Mouse (Mus musculus): ENCODE results near the gene Tubg1. TPM values are rescaled to one million over a fixed set of nuclear protein-coding genes. Genes with fewer than 3 reads are reported as not detected.

Gene Tubg1
- total and polyA plus RNA-seq, 3 experiments: 17.2 to 23.6 (median 22.7) TPM

GRCm38 (mm10) chr11:101162772-101163171, 43.0 kb downstream of the Tubg1 start:
- peak; percentile 78 to 89 for DNase-seq
- 36% methylated on average over 5 of the region's 5 CpGs for WGBS
- Histone ChIP-seq H3K9ac (ENCODE audit: low read depth, low read length) (no peak overlapping the region), H3K79me2 (replicated peaks; ENCODE audit: control insufficient read depth, insufficient read depth, low read length) (no peaks in the 10 kb centered on the region), H3K4me3 (no peak overlapping the region), H3K36me3 (ENCODE audit: control insufficient read depth, insufficient read depth, low read length) (peaks cover 10% of the 10 kb centered on the region), H3K4me1 (ENCODE audit: control insufficient read depth, insufficient read depth, low read length) (peaks cover 9% of the 10 kb centered on the region), H3K27me3 (ENCODE audit: control insufficient read depth, insufficient read depth, low read length) (no peaks in the 10 kb centered on the region), H3K27ac (peak overlapping the region; percentile 79)
- intact Hi-C loops (cut with DNase I): no loop called here
- TF ChIP-seq EP300 (IDR thresholded peaks at IDR 0.05; ENCODE audit: insufficient read depth, low read depth, low read length) (0 out of 2 replicates have a peak, but pooled peaks have one; percentile 49), POLR2A (IDR thresholded peaks at IDR 0.05; ENCODE audit: insufficient read depth, low read depth, low read length) (peak; percentile 6; the same call in 1 of the 2 replicates), CTCF (IDR thresholded peaks at IDR 0.05) (no peak)

GRCm38 (mm10) chr11:101163476-101164350, 44.0 kb downstream of the Tubg1 start:
- WGBS: 78% methylated on average over 49 of the region's 49 CpGs
- Histone ChIP-seq H3K4me3 (no peak overlapping the region), H3K27ac (peak overlapping the region; percentile 79), H3K79me2 (replicated peaks; ENCODE audit: control insufficient read depth, insufficient read depth, low read length) (no peaks in the 10 kb centered on the region), H3K36me3 (ENCODE audit: control insufficient read depth, insufficient read depth, low read length) (peaks cover 10% of the 10 kb centered on the region), H3K27me3 (ENCODE audit: control insufficient read depth, insufficient read depth, low read length) (no peaks in the 10 kb centered on the region), H3K4me1 (ENCODE audit: control insufficient read depth, insufficient read depth, low read length) (peaks cover 11% of the 10 kb centered on the region), H3K9ac (ENCODE audit: low read depth, low read length) (no peak overlapping the region)
- TF ChIP-seq CTCF (IDR thresholded peaks at IDR 0.05) (no peak), POLR2A (IDR thresholded peaks at IDR 0.05; ENCODE audit: insufficient read depth, low read depth, low read length) (no peak), EP300 (IDR thresholded peaks at IDR 0.05; ENCODE audit: insufficient read depth, low read depth, low read length) (no peak)
- intact Hi-C loops (cut with DNase I): no loop called here
- DNase-seq: peak in 1 of 2 experiments; percentile 18

DNA sequence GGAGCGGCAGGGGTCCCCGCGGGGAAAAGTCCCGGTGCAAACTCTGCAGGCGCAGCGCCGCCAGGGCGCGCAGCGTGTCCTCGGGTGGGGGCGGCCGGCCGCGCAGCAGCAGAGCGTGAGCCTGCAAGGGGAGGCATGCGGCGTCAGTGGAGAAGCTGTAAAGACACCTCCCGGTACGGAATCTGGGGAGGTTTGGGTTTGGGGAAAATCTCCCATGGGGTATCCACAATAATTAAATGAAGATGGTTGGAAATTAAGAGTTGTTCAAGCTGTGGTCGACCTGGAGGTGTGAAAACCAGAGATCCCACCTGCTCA, 44.6 kb downstream of the Tubg1 start:
- Histone ChIP-seq H3K9ac (ENCODE audit: low read depth, low read length) (no peak overlapping the region), H3K79me2 (replicated peaks; ENCODE audit: control insufficient read depth, insufficient read depth, low read length) (no peaks in the 10 kb centered on the region), H3K27me3 (ENCODE audit: control insufficient read depth, insufficient read depth, low read length) (no peaks in the 10 kb centered on the region), H3K4me1 (ENCODE audit: control insufficient read depth, insufficient read depth, low read length) (peaks cover 11% of the 10 kb centered on the region), H3K27ac (no peak overlapping the region), H3K4me3 (no peak overlapping the region), H3K36me3 (ENCODE audit: control insufficient read depth, insufficient read depth, low read length) (peaks cover 12% of the 10 kb centered on the region)
- DNase-seq: peak in 1 of 2 experiments; percentile 6
- intact Hi-C loops (cut with DNase I): no loop called here
- TF ChIP-seq POLR2A (IDR thresholded peaks at IDR 0.05; ENCODE audit: insufficient read depth, low read depth, low read length): no peak
- no peak for TF ChIP-seq CTCF (IDR thresholded peaks at IDR 0.05)
- TF ChIP-seq EP300 (IDR thresholded peaks at IDR 0.05; ENCODE audit: insufficient read depth, low read depth, low read length): no peak
- WGBS: 81% methylated on average over 21 of the region's 21 CpGs

GRCm38 (mm10) chr11:101164677-101165580, 45.2 kb downstream of the Tubg1 start:
- intact Hi-C loops (cut with DNase I): no loop called here
- Histone ChIP-seq H3K36me3 (ENCODE audit: control insufficient read depth, insufficient read depth, low read length) (peaks cover 12% of the 10 kb centered on the region), H3K4me1 (ENCODE audit: control insufficient read depth, insufficient read depth, low read length) (peaks cover 11% of the 10 kb centered on the region), H3K27ac (no peak overlapping the region), H3K4me3 (no peak overlapping the region), H3K27me3 (ENCODE audit: control insufficient read depth, insufficient read depth, low read length) (no peaks in the 10 kb centered on the region), H3K9ac (ENCODE audit: low read depth, low read length) (no peak overlapping the region), H3K79me2 (replicated peaks; ENCODE audit: control insufficient read depth, insufficient read depth, low read length) (no peaks in the 10 kb centered on the region)
- 72% methylated on average over 35 of the region's 35 CpGs for WGBS
- DNase-seq: peak in 1 of 2 experiments; percentile 11
- TF ChIP-seq CTCF (IDR thresholded peaks at IDR 0.05) (no peak), EP300 (IDR thresholded peaks at IDR 0.05; ENCODE audit: insufficient read depth, low read depth, low read length) (no peak), POLR2A (IDR thresholded peaks at IDR 0.05; ENCODE audit: insufficient read depth, low read depth, low read length) (no peak)

DNA sequence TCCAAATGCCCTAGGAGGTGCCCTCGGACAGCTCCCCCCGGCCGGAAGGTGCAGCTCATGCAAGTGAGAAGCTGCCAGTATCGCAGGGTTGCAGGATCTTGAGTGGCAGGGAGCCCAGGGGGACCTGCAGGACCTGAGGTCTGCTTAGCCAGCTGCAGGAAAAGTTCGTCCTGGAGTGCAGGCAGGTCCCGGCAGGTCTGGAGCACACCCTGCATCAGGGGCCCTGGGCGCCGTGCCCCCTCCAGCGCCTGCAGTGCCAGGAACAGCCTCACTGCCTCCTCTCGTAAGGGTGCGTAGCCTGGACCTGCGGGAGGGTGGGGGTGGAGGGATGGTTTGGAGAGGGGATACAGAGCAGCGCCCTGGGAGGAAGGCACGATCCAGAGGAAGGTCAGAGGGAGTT, 46.6 kb downstream of the Tubg1 start:
- Histone ChIP-seq H3K36me3 (ENCODE audit: control insufficient read depth, insufficient read depth, low read length) (peaks cover 12% of the 10 kb centered on the region), H3K4me3 (no peak overlapping the region)
- 89% methylated on average over 14 of the region's 14 CpGs for WGBS

More for the DNA sequence above, 46.6 kb downstream of the Tubg1 start:
- DNase-seq: peak in 1 of 2 experiments; percentile 5
- Histone ChIP-seq H3K79me2 (replicated peaks; ENCODE audit: control insufficient read depth, insufficient read depth, low read length) (no peaks in the 10 kb centered on the region), H3K27me3 (ENCODE audit: control insufficient read depth, insufficient read depth, low read length) (no peaks in the 10 kb centered on the region), H3K4me1 (ENCODE audit: control insufficient read depth, insufficient read depth, low read length) (peaks cover 11% of the 10 kb centered on the region), H3K9ac (ENCODE audit: low read depth, low read length) (no peak overlapping the region), H3K27ac (no peak overlapping the region)
- TF ChIP-seq EP300 (IDR thresholded peaks at IDR 0.05; ENCODE audit: insufficient read depth, low read depth, low read length): no peak
- no peak for TF ChIP-seq POLR2A (IDR thresholded peaks at IDR 0.05; ENCODE audit: insufficient read depth, low read depth, low read length)
- no peak for TF ChIP-seq CTCF (IDR thresholded peaks at IDR 0.05)
- intact Hi-C loops (cut with DNase I): no loop called here

All from heart, adult 2 months (tissue).